Mouse (Mus musculus): Measurements from ENCODE around the gene Actr1b.

Actr1b gene

GRCm38 (mm10) chr1:36711104-36711503, 3.1 kb downstream of the Actr1b start:
- POLR2A ChIA-PET: interaction anchor here (0.6 to 0.7 kb wide), 5 partner anchors 69 to 426 kb away, joined by 3 to 6 read pairs (median 3); no protein-coding TSS in a partner anchor
- CTCF ChIA-PET: interaction anchor here in 3 of 4 experiments (0.6 to 1.6 kb wide), 5 partner anchors 36 to 768 kb away, joined by 3 to 7 read pairs (median 3); no protein-coding TSS in a partner anchor

- ChIA-PET CTCF (interaction anchor here in 3 of 4 experiments (0.6 to 3.8 kb wide), 10 partner anchors 9 to 199 kb away, joined by 3 to 26 read pairs (median 4); partner anchors contain the start of genes Ankrd39 (in 2 of the 3) and Fam178b (in 2 of the 3)), POLR2A (interaction anchor here in 3 of 4 experiments (0.5 to 4.0 kb wide), 21 partner anchors 8 to 784 kb away, joined by 3 to 51 read pairs (median 4); partner anchors contain the start of genes Fam178b (in 3 of the 3), Cox5b (in 2 of the 3), Ankrd39 (in 1 of the 3) and Coa5 (in 1 of the 3))
These were observed 4.4 kb downstream of the Actr1b start, which contains the start of gene 4933424G06Rik for GRCm38 (mm10) chr1:36709854-36710280. Gene 4933424G06Rik, plus strand, starts transcription at chr1:36710149.

GRCm38 (mm10) chr1:36709055-36709853, 5.0 kb downstream of the Actr1b start:
- ChIA-PET POLR2A (interaction anchor here in 3 of 4 experiments (0.5 to 4.0 kb wide), 22 partner anchors 9 to 263 kb away, joined by 3 to 51 read pairs (median 4); partner anchors contain the start of genes Ankrd39 (in 3 of the 3), Fam178b (in 3 of the 3), Cox5b (in 1 of the 3) and Sema4c (in 1 of the 3)), CTCF (interaction anchor here (0.5 to 3.8 kb wide), 13 partner anchors 11 to 198 kb away, joined by 3 to 26 read pairs (median 4); partner anchors contain the start of genes Ankrd39 (in 2 of the 4) and Fam178b (in 2 of the 4))

DNA sequence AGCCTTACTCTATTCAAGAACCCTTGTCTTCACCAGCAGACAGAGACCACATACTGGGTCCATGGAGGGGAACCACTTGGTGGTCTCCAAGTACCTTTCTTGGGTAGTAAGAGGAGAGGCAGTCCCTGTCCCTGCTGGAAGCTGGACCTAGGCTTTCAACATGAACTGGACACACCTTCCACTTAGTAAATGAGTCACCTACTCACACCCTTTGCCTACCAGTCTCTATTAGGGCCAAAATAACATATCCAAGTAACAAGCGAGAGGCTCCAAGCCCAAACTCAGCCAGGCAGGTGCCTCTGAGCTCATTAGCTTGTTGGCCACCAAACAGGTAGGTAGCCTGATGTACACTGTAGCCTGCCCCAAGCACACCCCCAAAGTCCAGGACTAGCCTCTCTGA, 5.6 kb downstream of the Actr1b start:
- POLR2A ChIA-PET: interaction anchor here in 3 of 4 experiments (0.6 to 4.0 kb wide), 17 partner anchors 10 to 567 kb away, joined by 3 to 51 read pairs (median 8); partner anchors contain the start of genes Ankrd39 (in 3 of the 3), Fam178b (in 3 of the 3) and Cox5b (in 2 of the 3)
- CTCF ChIA-PET: interaction anchor here (0.5 to 3.8 kb wide), 11 partner anchors 25 to 198 kb away, joined by 3 to 26 read pairs (median 4); partner anchors contain the start of genes Ankrd39 (in 2 of the 4) and Fam178b (in 1 of the 4)

DNA sequence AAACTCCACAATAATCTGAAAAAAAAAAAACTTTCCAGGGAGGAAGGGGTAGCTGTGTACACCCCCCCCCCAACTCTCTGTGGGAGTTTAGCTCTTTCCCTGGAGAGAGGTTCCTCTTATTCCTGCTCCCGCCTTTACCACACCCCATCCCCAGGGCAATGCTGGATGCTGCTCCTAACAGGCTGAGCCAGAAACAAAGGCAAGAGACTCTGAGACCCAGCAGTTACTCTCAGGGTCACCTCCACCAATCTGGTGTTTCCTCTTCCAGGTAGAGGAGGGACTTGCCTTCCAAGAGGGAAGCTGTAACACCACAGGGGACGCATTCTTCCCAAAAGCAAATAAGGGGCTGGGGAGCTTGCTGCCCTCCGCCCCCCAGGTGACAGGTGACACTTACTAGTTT, 6.4 kb downstream of the Actr1b start:
- ChIA-PET CTCF (interaction anchor here (0.6 to 3.8 kb wide), 11 partner anchors 11 to 355 kb away, joined by 3 to 26 read pairs (median 4); partner anchors contain the start of genes Ankrd39 (in 3 of the 4) and Fam178b (in 2 of the 4)), POLR2A (interaction anchor here (0.6 to 4.0 kb wide), 24 partner anchors 9 to 566 kb away, joined by 3 to 51 read pairs (median 4); partner anchors contain the start of genes Ankrd39 (in 3 of the 4), Fam178b (in 3 of the 4), Cox5b (in 2 of the 4) and Sema4c (in 1 of the 4))

GRCm38 (mm10) chr1:36707166-36707565, 7.1 kb downstream of the Actr1b start:
- ChIA-PET POLR2A (interaction anchor here (0.6 to 4.0 kb wide), 14 partner anchors 9 to 198 kb away, joined by 3 to 51 read pairs (median 5); partner anchors contain the start of genes Ankrd39 (in 2 of the 4), Cox5b (in 1 of the 4), Fam178b (in 1 of the 4) and Sema4c (in 1 of the 4)), CTCF (interaction anchor here (0.6 to 3.8 kb wide), 10 partner anchors 10 to 356 kb away, joined by 3 to 26 read pairs (median 6); partner anchors contain the start of genes Ankrd39 (in 3 of the 4) and Fam178b (in 2 of the 4))

DNA sequence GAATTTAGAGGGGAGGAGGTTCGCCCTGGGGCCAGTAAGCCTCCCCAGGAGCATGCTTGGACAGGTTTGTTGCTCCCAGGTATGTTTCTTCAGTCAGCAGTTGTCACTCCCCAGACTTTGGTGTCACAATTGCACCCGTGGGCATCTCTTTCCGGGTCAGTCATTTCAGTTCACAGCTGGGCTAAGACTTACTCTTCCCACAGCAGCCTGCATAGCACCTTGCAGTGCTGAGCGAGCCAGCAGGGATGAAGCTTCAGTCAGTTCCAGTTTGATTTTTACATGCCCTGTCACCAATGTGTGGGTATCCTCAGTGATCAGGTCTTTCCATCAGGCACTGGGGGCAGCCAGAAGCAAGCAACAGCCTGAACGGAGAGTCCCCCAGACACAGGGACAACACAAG, 17.2 kb downstream of the Actr1b start:
- POLR2A ChIA-PET: interaction anchor here (0.8 to 5.7 kb wide), 13 partner anchors 8 to 165 kb away, joined by 3 to 51 read pairs (median 4); partner anchors contain the start of genes 4933424G06Rik (in 3 of the 4) and Ankrd39 (in 2 of the 4)

GRCm38 (mm10) chr1:36696411-36696810, 17.8 kb downstream of the Actr1b start:
- CTCF ChIA-PET: interaction anchor here in 2 of 4 experiments (0.9 to 3.1 kb wide), 5 partner anchors 11 to 149 kb away, joined by 3 to 15 read pairs (median 5); partner anchors contain the start of genes Ankrd39 (in 2 of the 2) and Fam178b (in 1 of the 2)
- POLR2A ChIA-PET: interaction anchor here (0.8 to 5.7 kb wide), 15 partner anchors 9 to 185 kb away, joined by 3 to 51 read pairs (median 4); partner anchors contain the start of genes 4933424G06Rik (in 3 of the 4) and Ankrd39 (in 2 of the 4)

More for the DNA sequence above, 17.2 kb downstream of the Actr1b start:
- CTCF ChIA-PET: interaction anchor here in 2 of 4 experiments (0.9 to 3.1 kb wide), 4 partner anchors 10 to 150 kb away, joined by 3 to 15 read pairs (median 7); partner anchors contain the start of genes Ankrd39 (in 2 of the 2) and Fam178b (in 1 of the 2)

GRCm38 (mm10) chr1:36694871-36695270, 19.4 kb downstream of the Actr1b start:
- POLR2A ChIA-PET: interaction anchor here in 3 of 4 experiments (0.6 to 5.7 kb wide), 12 partner anchors 10 to 231 kb away, joined by 3 to 51 read pairs (median 5); partner anchors contain the start of genes Fam178b (in 2 of the 3), 4933424G06Rik (in 1 of the 3) and Ankrd39 (in 1 of the 3)
- CTCF ChIA-PET: interaction anchor here in 2 of 4 experiments (2.2 to 2.3 kb wide), 2 partner anchors 147 to 148 kb away, joined by 8 to 9 read pairs; partner anchors contain the start of gene Ankrd39 (in 2 of the 2)

GRCm38 (mm10) chr1:36691271-36692155, 22.7 kb downstream of the Actr1b start, which contains the start of gene Cox5b:
Gene Cox5b, plus strand, starts transcription at chr1:36691449.
- ChIA-PET POLR2A (interaction anchor here in 3 of 4 experiments (0.6 to 4.5 kb wide), 16 partner anchors 8 to 241 kb away, joined by 3 to 25 read pairs (median 4); partner anchors contain the start of genes Fam178b (in 3 of the 3), 4933424G06Rik (in 2 of the 3), Ankrd39 (in 1 of the 3) and Sema4c (in 1 of the 3)), CTCF (interaction anchor here in 3 of 4 experiments (0.7 to 1.4 kb wide), 7 partner anchors 11 to 180 kb away, joined by 3 to 10 read pairs (median 4); partner anchors contain the start of gene Ankrd39 (in 2 of the 3))

GRCm38 (mm10) chr1:36690671-36691235, 23.5 kb downstream of the Actr1b start:
- CTCF ChIA-PET: interaction anchor here in 3 of 4 experiments (0.5 to 1.4 kb wide), 8 partner anchors 10 to 180 kb away, joined by 3 to 10 read pairs (median 4); partner anchors contain the start of gene Ankrd39 (in 2 of the 3)
- POLR2A ChIA-PET: interaction anchor here in 3 of 4 experiments (0.6 to 4.5 kb wide), 18 partner anchors 8 to 485 kb away, joined by 3 to 25 read pairs (median 4); partner anchors contain the start of genes Fam178b (in 3 of the 3), 4933424G06Rik (in 2 of the 3) and Ankrd39 (in 1 of the 3)

- ChIA-PET CTCF (interaction anchor here (0.6 to 5.0 kb wide), 59 partner anchors 11 to 952 kb away, joined by 3 to 131 read pairs (median 3); partner anchors contain the start of genes Ankrd39 (in 4 of the 4), Sema4c (in 2 of the 4), 4933424G06Rik (in 1 of the 4) and Cnnm3 (in 1 of the 4)), POLR2A (interaction anchor here (0.6 to 4.4 kb wide), 46 partner anchors 7 to 819 kb away, joined by 3 to 37 read pairs (median 4); partner anchors contain the start of genes 4933424G06Rik (in 3 of the 4), Ankrd39 (in 3 of the 4), Cox5b (in 2 of the 4) and Arid5a (in 1 of the 4))
These were observed 30.3 kb downstream of the Actr1b start for GRCm38 (mm10) chr1:36683810-36684467.

DNA sequence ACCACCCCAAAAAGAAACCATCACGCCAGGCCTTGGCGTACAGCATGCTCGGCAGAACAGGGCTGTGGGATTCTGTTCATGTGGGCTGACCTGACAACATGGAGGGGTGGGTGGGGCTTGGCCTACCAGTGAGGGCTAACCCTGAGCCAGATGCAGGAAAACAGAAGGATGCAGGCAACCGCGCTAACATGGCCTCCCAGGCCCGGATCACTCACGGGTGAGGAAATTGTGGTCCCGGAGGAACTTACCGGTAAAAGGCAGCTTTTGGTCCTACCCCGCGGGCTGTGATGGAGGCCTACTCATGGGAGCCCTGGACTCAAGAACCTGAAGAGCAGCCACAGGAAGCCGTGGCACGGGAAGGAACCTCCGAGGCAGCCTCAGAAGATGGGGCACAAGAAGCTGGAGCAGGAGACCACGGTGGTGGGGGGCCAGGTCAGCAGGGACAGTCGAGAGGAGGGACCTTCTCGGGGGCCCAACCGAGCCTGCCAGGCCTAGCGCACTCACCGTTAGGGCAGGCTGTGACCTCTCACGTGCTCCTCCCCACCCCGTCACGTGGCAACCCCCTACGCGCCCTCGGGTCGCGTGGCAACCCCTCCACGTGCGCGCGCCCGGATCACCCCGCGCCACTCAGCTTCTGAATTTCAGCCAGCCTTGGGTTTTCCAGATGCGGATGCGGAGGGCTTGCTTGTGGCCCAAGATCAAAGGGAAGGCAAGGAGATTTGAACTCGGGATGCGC, 31.4 kb downstream of the Actr1b start, which contains the start of gene Fam178b:
Fam178b (minus strand) TSS at position 564 of the 736 bp plus-strand sequence.
- ChIA-PET POLR2A (interaction anchor here (0.7 to 4.4 kb wide), 29 partner anchors 8 to 375 kb away, joined by 3 to 37 read pairs (median 5); partner anchors contain the start of genes 4933424G06Rik (in 3 of the 4), Ankrd39 (in 3 of the 4), Cox5b (in 3 of the 4) and Arid5a (in 1 of the 4)), CTCF (interaction anchor here (0.6 to 5.0 kb wide), 19 partner anchors 15 to 1035 kb away, joined by 3 to 131 read pairs (median 5); partner anchors contain the start of genes Ankrd39 (in 4 of the 4), 4933424G06Rik (in 1 of the 4) and Sema4c (in 1 of the 4))

Measured in embryonic stem cell, embryonic (primary cell).